Mouse (Mus musculus) B cell, adult (primary cell): Measurements from ENCODE around the gene Abhd13. TPM values are rescaled to one million over a fixed set of nuclear protein-coding genes. Genes with fewer than 3 reads are reported as not detected.

Experiments
- total RNA-seq: library from RNA; stranded (reverse); gene quantifications from 4 replicates; pipeline ENCODE4 v1.2.4, GENCODE M21; 2023; ENCODE audit not compliant: inconsistent age

Abhd13 gene
- total RNA-seq, result 15.9 to 18.4 TPM (median 16.8 TPM) in 4 replicates

GRCm38 (mm10) chr8:9977573-9978314 lies at the start of gene Abhd13, which contains the start of gene Lig4:
Abhd13 (plus strand) TSS chr8:9977707.
Lig4 (minus strand) TSS chr8:9977686.

GRCm38 (mm10) chr8:10006156-10006985 lies 28.9 kb downstream of the Abhd13 start, which contains the start of gene Tnfsf13b:
Tnfsf13b (plus strand) TSS chr8:10006467.

Other genes with a start within 250 kb of the Abhd13 start
- not detected in 4 replicates for gene Fam155a, start 206.5 kb upstream of the Abhd13 start, total RNA-seq
- gene Gm10217, start 113.5 kb upstream of the Abhd13 start, total RNA-seq, result not detected in 4 replicates
- 9.0 to 11.1 TPM (median 10.2 TPM) in 4 replicates for gene Lig4, start within 50 bp of the Abhd13 start, total RNA-seq
- 0.63 to 2.0 TPM (median 0.70 TPM) in 4 replicates for gene Tnfsf13b, start 28.8 kb downstream of the Abhd13 start, total RNA-seq
- gene Myo16, start 176.2 kb downstream of the Abhd13 start, total RNA-seq, result not detected in 4 replicates